9 mouse cellular contexts compared by ENCODE assay signal in genomic region chr11:40693366-40693951, GRCm38 (mm10). TPM values are rescaled to one million over a fixed set of nuclear protein-coding genes. Genes with fewer than 3 reads are reported as not detected.
A peak's percentile ranks its signal among the peaks of the same experiment; 100 is the strongest.
DNase-seq lines count a peak whose midpoint lies in the region; ATAC-seq lines count a peak whose summit lies in the region.
"Had no signal": no experiment of that assay in that cellular context is flagged by ENCODE, and none has a peak within 500 bp of the region (broad histone marks: within the 10 kb centered on the region; RNA-seq: fewer than 3 reads in every experiment).

No protein-coding gene starts in this region.

- peak; percentile 5; the same call in 1 of the 2 replicates for ATAC-seq in frontal cortex, adult (ENCODE audit: low TSS enrichment)
- ATAC-seq in hematopoietic stem cell, adult 5-6 weeks (replicated peaks in 1 of 2; ENCODE audit: insufficient read depth in 1 of 2, low FRiP score in 2 of 2, low TSS enrichment in 1 of 2, low read depth in 1 of 2, poor library complexity in 2 of 2, severe bottlenecking in 2 of 2) = peak; percentile 33 to 34; a peak in 2 of 4 replicates

- DNase-seq in Muller cell, postnatal 12 days (ENCODE audit: inconsistent ontology term) = peak; percentile 75
- DNase-seq in cerebellum, adult 9-11 months = peak; percentile 70
- peak; percentile 45 for DNase-seq in layer of hippocampus, adult 9-11 months
- peak; percentile 72 for DNase-seq in lung, postnatal 36 days
- peak; percentile 48 for DNase-seq in right cerebral cortex, adult 18-20 months
- peak; percentile 44 to 48 for DNase-seq in urinary bladder, adult 18-20 months (ENCODE audit: low spot score in 2 of 2)

RNA-seq across cellular contexts. Expression of gene Mat2b, which starts 1.5 kb away (rescaled TPM):
- 110 and 112 TPM in 2 replicates for total RNA-seq in hematopoietic stem cell, adult 5-6 weeks (2017)

RNA-seq across cellular contexts. Expression of gene Hmmr, which starts 39.8 kb away (rescaled TPM):
- 50.0 and 72.0 TPM in 2 replicates for total RNA-seq in hematopoietic stem cell, adult 5-6 weeks (2017)
- total RNA-seq: neutrophil, adult 5-6 weeks had no signal

RNA-seq across cellular contexts. Expression of gene Nudcd2, which starts 40.0 kb away (rescaled TPM):
- 112 and 142 TPM in 2 replicates for total RNA-seq in hematopoietic stem cell, adult 5-6 weeks (2017)

Comparison
In these comparisons a context has a peak if more than half of its experiments do, and no peak if none do; other contexts are left out.
1. Peak in every context shown above with its lines: DNase-seq and ATAC-seq.